9 mouse cellular contexts compared by ENCODE assay signal in genomic region chr1:41157651-41158513, GRCm38 (mm10).
DNase-seq lines count a peak whose midpoint lies in the region; ATAC-seq and TF ChIP-seq lines count a peak whose summit lies in the region.
"Had no signal": no experiment of that assay in that cellular context is flagged by ENCODE, and none has a peak within 500 bp of the region (broad histone marks: within the 10 kb centered on the region; RNA-seq: fewer than 3 reads in every experiment).

No protein-coding gene starts in this region.

- peaks cover 58% of the 10 kb centered on the region for H3K4me1 ChIP-seq in forebrain, embryonic 13.5 days
- peaks cover 11% of the 10 kb centered on the region; the same call in 1 of the 2 replicates for H3K4me1 ChIP-seq in kidney, embryonic 16.5 days (ENCODE audit: insufficient read depth, low read length)
- H3K4me1 ChIP-seq in midbrain, embryonic 15.5 days, result peaks cover 37% of the 10 kb centered on the region
- H3K4me1 ChIP-seq: limb, embryonic 15.5 days had no signal

- no peaks in the 10 kb centered on the region for H3K9me3 ChIP-seq in forebrain, embryonic 13.5 days (replicated peaks)
- H3K9me3 ChIP-seq in kidney, embryonic 16.5 days (ENCODE audit: low read length), result no peaks in the 10 kb centered on the region
- H3K9me3 ChIP-seq in midbrain, embryonic 15.5 days, result no peaks in the 10 kb centered on the region
- H3K9me3 ChIP-seq: limb, embryonic 15.5 days had no signal

- no peak overlapping the region for H3K27ac ChIP-seq in layer of hippocampus, adult 2 months
- peak overlapping the region; percentile 89 for H3K27ac ChIP-seq in forebrain, embryonic 13.5 days
- H3K27ac ChIP-seq in kidney, embryonic 16.5 days (ENCODE audit: low read length), result 0 out of 2 replicates have a peak overlapping the region, but pooled peaks have one; percentile 18
- H3K27ac ChIP-seq in midbrain, embryonic 15.5 days, result peak overlapping the region; percentile 74
- H3K27ac ChIP-seq: limb, embryonic 15.5 days had no signal

- peak overlapping the region; percentile 40; the same call in 1 of the 2 replicates for H3K9ac ChIP-seq in forebrain, embryonic 13.5 days
- no peak overlapping the region for H3K9ac ChIP-seq in kidney, embryonic 16.5 days (replicated peaks; ENCODE audit: low read length)
- no peak overlapping the region for H3K9ac ChIP-seq in midbrain, embryonic 15.5 days
- H3K9ac ChIP-seq: limb, embryonic 15.5 days had no signal

- peak overlapping the region; percentile 54 for H3K4me2 ChIP-seq in forebrain, embryonic 13.5 days
- H3K4me2 ChIP-seq in kidney, embryonic 16.5 days (replicated peaks; ENCODE audit: low read depth, low read length), result 0 out of 2 replicates have a peak overlapping the region, but pooled peaks have one; percentile 10
- peak overlapping the region; percentile 41 for H3K4me2 ChIP-seq in midbrain, embryonic 15.5 days
- H3K4me2 ChIP-seq: limb, embryonic 15.5 days had no signal

- DNase-seq in layer of hippocampus, adult 2 months (ENCODE audit: low spot score in 2 of 2), result peak; percentile 8 to 33
- no peak for DNase-seq in layer of hippocampus, postnatal 25 days (ENCODE audit: extremely low spot score in 1 of 2, low spot score in 1 of 2)
- no peak for DNase-seq in adrenal gland, postnatal 4 days (ENCODE audit: low spot score in 2 of 2)
- no peak for DNase-seq in adrenal gland, postnatal 10 days
- no peak for DNase-seq in heart, postnatal 36 days

- WGBS in forebrain, embryonic 13.5 days, result 10% methylated on average over 18 of the region's 21 CpGs
- 59% methylated on average over 20 of the region's 21 CpGs for WGBS in kidney, embryonic 16.5 days
- 11% methylated on average over 20 of the region's 21 CpGs for WGBS in midbrain, embryonic 15.5 days

- ATAC-seq in forebrain, embryonic 13.5 days, result peak; percentile 92
- peak; percentile 91 for ATAC-seq in kidney, embryonic 16.5 days (ENCODE audit: low FRiP score, low TSS enrichment)
- peak; percentile 94 for ATAC-seq in midbrain, embryonic 15.5 days (replicated peaks)

- intact Hi-C loops in heart, postnatal 36 days (cut with DNase I), result no loop called here

- no peaks in the 10 kb centered on the region for H3K27me3 ChIP-seq in forebrain, embryonic 13.5 days
- no peaks in the 10 kb centered on the region for H3K27me3 ChIP-seq in kidney, embryonic 16.5 days (ENCODE audit: insufficient read depth, low read length)
- no peaks in the 10 kb centered on the region for H3K27me3 ChIP-seq in midbrain, embryonic 15.5 days (replicated peaks)
- H3K27me3 ChIP-seq: limb, embryonic 15.5 days had no signal

- H3K4me3 ChIP-seq in layer of hippocampus, adult 2 months, result peak overlapping the region; percentile 48
- 0 out of 2 replicates have a peak overlapping the region, but pooled peaks have one; percentile 4 for H3K4me3 ChIP-seq in forebrain, embryonic 13.5 days
- H3K4me3 ChIP-seq in kidney, embryonic 16.5 days (ENCODE audit: low read length), result no peak overlapping the region
- H3K4me3 ChIP-seq in midbrain, embryonic 15.5 days, result peak overlapping the region; percentile 16; the same call in 1 of the 2 replicates
- H3K4me3 ChIP-seq: limb, embryonic 15.5 days had no signal

- no peak for TF ChIP-seq CTCF in layer of hippocampus, adult 2 months (conservative IDR thresholded peaks at IDR 0.05)

- H3K36me3 ChIP-seq in forebrain, embryonic 13.5 days (ENCODE audit: poor library complexity, severe bottlenecking), result no peaks in the 10 kb centered on the region
- no peaks in the 10 kb centered on the region for H3K36me3 ChIP-seq in kidney, embryonic 16.5 days (ENCODE audit: insufficient read depth, low read length)
- no peaks in the 10 kb centered on the region for H3K36me3 ChIP-seq in midbrain, embryonic 15.5 days (replicated peaks)
- H3K36me3 ChIP-seq: limb, embryonic 15.5 days had no signal

Comparison
In these comparisons a context has a peak if more than half of its experiments do, and no peak if none do; other contexts are left out.
1. DNase-seq: peak in layer of hippocampus, adult 2 months (2 of 2); none in layer of hippocampus, postnatal 25 days (0 of 2), adrenal gland, postnatal 4 days (0 of 2), adrenal gland, postnatal 10 days (single experiment) and heart, postnatal 36 days (0 of 2).
2. Peak in every context shown above with its lines, with median percentiles within 50 percentile points of each other: ATAC-seq and H3K4me2 ChIP-seq.